Comparison of ENCODE assay signal across 8 mouse cellular contexts in genomic region chr4:141605861-141606260, GRCm38 (mm10). TPM values are rescaled to one million over a fixed set of nuclear protein-coding genes. Genes with fewer than 3 reads are reported as not detected.
DNase-seq lines count a peak whose midpoint lies in the region; ATAC-seq lines count a peak whose summit lies in the region.

Fblim1 (minus strand) TSS chr4:141606096.

- H3K27me3 ChIP-seq in liver, embryonic 11.5 days (replicated peaks; ENCODE audit: control insufficient read depth, insufficient read depth, low read length) = no peaks in the 10 kb centered on the region; the same call in 1 of the 2 replicates
- H3K27me3 ChIP-seq in liver, embryonic 12.5 days (replicated peaks) = peaks cover 34% of the 10 kb centered on the region
- no peaks in the 10 kb centered on the region for H3K27me3 ChIP-seq in kidney, embryonic 14.5 days (ENCODE audit: control insufficient read depth, insufficient read depth, low read length)

- DNase-seq in liver, embryonic 11.5 days (ENCODE audit: low spot score) = no peak
- peak; percentile 68 for DNase-seq in heart, adult 8-10 months (ENCODE audit: low spot score)
- DNase-seq in frontal cortex, postnatal 25 days (ENCODE audit: low spot score in 2 of 2) = no peak
- DNase-seq in right cerebral cortex, adult 2 months (ENCODE audit: low spot score in 2 of 2) = no peak
- no peak for DNase-seq in ovary, postnatal 14 days (ENCODE audit: low spot score)

- H3K79me2 ChIP-seq in macrophage (ENCODE audit: inconsistent target) = peaks cover 50% of the 10 kb centered on the region

- no peaks in the 10 kb centered on the region for H3K9me3 ChIP-seq in liver, embryonic 11.5 days (ENCODE audit: control insufficient read depth, low read length)
- no peaks in the 10 kb centered on the region for H3K9me3 ChIP-seq in liver, embryonic 12.5 days (replicated peaks)
- no peaks in the 10 kb centered on the region; the same call in 1 of the 2 replicates for H3K9me3 ChIP-seq in kidney, embryonic 14.5 days (ENCODE audit: control insufficient read depth, low read length)

- no peak within 1 kb of the TSS for H3K27ac ChIP-seq in liver, embryonic 11.5 days (ENCODE audit: low read depth, low read length)
- H3K27ac ChIP-seq in liver, embryonic 12.5 days = no peak within 1 kb of the TSS
- H3K27ac ChIP-seq in kidney, embryonic 14.5 days (ENCODE audit: low read depth, low read length) = peak within 1 kb of the TSS; percentile 12; the same call in 1 of the 2 replicates
- peak within 1 kb of the TSS; percentile 99 for H3K27ac ChIP-seq in macrophage

- H3K9ac ChIP-seq in liver, embryonic 11.5 days (ENCODE audit: low read depth, low read length) = no peak within 1 kb of the TSS
- no peak within 1 kb of the TSS for H3K9ac ChIP-seq in liver, embryonic 12.5 days
- H3K9ac ChIP-seq in kidney, embryonic 14.5 days (ENCODE audit: low read depth, low read length) = no peak within 1 kb of the TSS

- H3K4me1 ChIP-seq in liver, embryonic 11.5 days (replicated peaks; ENCODE audit: control insufficient read depth, insufficient read depth, low read length) = 0 out of 2 replicates have a peak, but pooled peaks cover 4% of the 10 kb centered on the region
- H3K4me1 ChIP-seq in liver, embryonic 12.5 days = no peaks in the 10 kb centered on the region; the same call in 1 of the 2 replicates
- peaks cover 16% of the 10 kb centered on the region; the same call in 1 of the 2 replicates for H3K4me1 ChIP-seq in kidney, embryonic 14.5 days (ENCODE audit: control insufficient read depth, insufficient read depth, low read length)

- 62% methylated on average over 11 of the region's 11 CpGs for WGBS in liver, embryonic 11.5 days
- WGBS in liver, embryonic 12.5 days (ENCODE audit: insufficient replicate concordance) = 57% methylated on average over 11 of the region's 11 CpGs
- WGBS in kidney, embryonic 14.5 days = 74% methylated on average over 11 of the region's 11 CpGs
- 20% methylated on average over 10 of the region's 11 CpGs for WGBS in macrophage (ENCODE audit: missing documents)

- H3K4me3 ChIP-seq in liver, embryonic 11.5 days (ENCODE audit: low read depth, low read length) = no peak within 1 kb of the TSS
- no peak within 1 kb of the TSS for H3K4me3 ChIP-seq in liver, embryonic 12.5 days
- H3K4me3 ChIP-seq in kidney, embryonic 14.5 days (ENCODE audit: low read length) = no peak within 1 kb of the TSS
- peak within 1 kb of the TSS; percentile 83 for H3K4me3 ChIP-seq in macrophage (ENCODE audit: inconsistent target)

- no peaks in the 10 kb centered on the region for H3K36me3 ChIP-seq in liver, embryonic 11.5 days (ENCODE audit: control insufficient read depth, insufficient read depth, low read length)
- no peaks in the 10 kb centered on the region for H3K36me3 ChIP-seq in liver, embryonic 12.5 days
- no peaks in the 10 kb centered on the region for H3K36me3 ChIP-seq in kidney, embryonic 14.5 days (ENCODE audit: control insufficient read depth, insufficient read depth, low read length)
- peaks cover 18% of the 10 kb centered on the region; the same call in 1 of the 2 replicates for H3K36me3 ChIP-seq in macrophage (ENCODE audit: inconsistent target)

- no peak for ATAC-seq in liver, embryonic 11.5 days (replicated peaks; ENCODE audit: low FRiP score)
- ATAC-seq in liver, embryonic 12.5 days = no peak
- ATAC-seq in kidney, embryonic 14.5 days (ENCODE audit: low FRiP score, low TSS enrichment) = no peak

- H3K4me2 ChIP-seq in liver, embryonic 11.5 days = no peak within 1 kb of the TSS
- no peak within 1 kb of the TSS for H3K4me2 ChIP-seq in liver, embryonic 12.5 days
- H3K4me2 ChIP-seq in kidney, embryonic 14.5 days (replicated peaks; ENCODE audit: low read depth, low read length) = no peak within 1 kb of the TSS

RNA-seq across cellular contexts. Expression of gene Fblim1, which starts in this region (rescaled TPM):
- polyA plus RNA-seq in liver, embryonic 11.5 days (2014; fragmentation: Nextera tagmentation; extraction: Ambion mirVana) = 15.4 and 17.0 TPM in 2 replicates
- 4.0 and 5.3 TPM in 2 replicates for polyA plus RNA-seq in liver, embryonic 12.5 days (2016; fragmentation: Nextera tagmentation; extraction: Ambion mirVana)
- total RNA-seq in heart, adult 8-10 months (2022) = 100 to 1,000 TPM; 221 to 281 (median 251) TPM
- 49.4 and 71.3 TPM in 2 replicates for polyA plus RNA-seq in kidney, embryonic 14.5 days (2014; fragmentation: Nextera tagmentation; extraction: Ambion mirVana)
- 100 to 1,000 TPM in 9 of 26 experiments, 10 to 100 TPM in 16, 1 to 10 TPM in 1; 9.8 to 227 (median 60.4) TPM for total RNA-seq in macrophage (2018; cell fraction: chromatin; rRNA removed)
- total RNA-seq in macrophage (2018; cell fraction: cytosol; rRNA removed) = 100 to 1,000 TPM in 25 of 26 experiments, 10 to 100 TPM in 1; 90.3 to 218 (median 142) TPM
- total RNA-seq in macrophage (2018; cell fraction: nucleus; rRNA removed) = 100 to 1,000 TPM in 10 of 26 experiments, 10 to 100 TPM in 16; 20.4 to 193 (median 83.3) TPM
- 107 to 177 TPM (median 134 TPM) in 3 replicates for polyA plus RNA-seq in macrophage (2018)

Comparison
In these comparisons a context has a peak if more than half of its experiments do, and no peak if none do; other contexts are left out.
1. H3K27ac ChIP-seq: peak in kidney, embryonic 14.5 days (single experiment) and macrophage (single experiment); none in liver, embryonic 11.5 days (single experiment) and liver, embryonic 12.5 days (single experiment).